Comparison of ENCODE assay signal across 8 mouse cellular contexts in genomic region chr5:124444208-124444607, GRCm38 (mm10). TPM values are rescaled to one million over a fixed set of nuclear protein-coding genes. Genes with fewer than 3 reads are reported as not detected.
DNase-seq lines count a peak whose midpoint lies in the region; ATAC-seq lines count a peak whose summit lies in the region.

No protein-coding gene starts in this region.

- peak overlapping the region; percentile 76 for H3K4me2 ChIP-seq in heart, embryonic 12.5 days
- 0 out of 2 replicates have a peak overlapping the region, but pooled peaks have one; percentile 93 for H3K4me2 ChIP-seq in intestine, embryonic 15.5 days (replicated peaks)
- H3K4me2 ChIP-seq in stomach, embryonic 15.5 days: peak overlapping the region; percentile 64

- H3K27me3 ChIP-seq in heart, embryonic 12.5 days (replicated peaks): no peaks in the 10 kb centered on the region
- no peaks in the 10 kb centered on the region for H3K27me3 ChIP-seq in megakaryocyte, embryonic 14.5 days (replicated peaks)
- no peaks in the 10 kb centered on the region for H3K27me3 ChIP-seq in intestine, embryonic 15.5 days (replicated peaks)
- no peaks in the 10 kb centered on the region for H3K27me3 ChIP-seq in stomach, embryonic 15.5 days (replicated peaks)

- H3K9ac ChIP-seq in heart, embryonic 12.5 days: no peak overlapping the region
- H3K9ac ChIP-seq in intestine, embryonic 15.5 days: no peak overlapping the region
- no peak overlapping the region for H3K9ac ChIP-seq in stomach, embryonic 15.5 days

- ATAC-seq in heart, embryonic 12.5 days (ENCODE audit: insufficient number of reproducible peaks, low FRiP score): no peak
- no peak for ATAC-seq in megakaryocyte, adult 5-6 weeks (ENCODE audit: poor library complexity, severe bottlenecking)
- ATAC-seq in intestine, embryonic 15.5 days: no peak
- no peak for ATAC-seq in stomach, embryonic 15.5 days (ENCODE audit: insufficient read depth, low FRiP score, low read depth)

- peak overlapping the region; percentile 93 for H3K4me3 ChIP-seq in heart, embryonic 12.5 days
- H3K4me3 ChIP-seq in megakaryocyte, embryonic 14.5 days (replicated peaks): peak overlapping the region; percentile 94
- 0 out of 2 replicates have a peak overlapping the region, but pooled peaks have one; percentile 85 for H3K4me3 ChIP-seq in intestine, embryonic 15.5 days (replicated peaks)
- H3K4me3 ChIP-seq in stomach, embryonic 15.5 days (replicated peaks): peak overlapping the region; percentile 83; the same call in 1 of the 2 replicates

- WGBS in heart, embryonic 12.5 days: 69% methylated on average over 3 of the region's 3 CpGs
- 64% methylated on average over 3 of the region's 3 CpGs for whole genome bisulfite sequencing in intestine, embryonic 15.5 days
- 73% methylated on average over 3 of the region's 3 CpGs for WGBS in stomach, embryonic 15.5 days

- H3K9me3 ChIP-seq in heart, embryonic 12.5 days (replicated peaks): no peaks in the 10 kb centered on the region
- H3K9me3 ChIP-seq in megakaryocyte, embryonic 14.5 days: no peaks in the 10 kb centered on the region
- H3K9me3 ChIP-seq in intestine, embryonic 15.5 days: no peaks in the 10 kb centered on the region
- no peaks in the 10 kb centered on the region for H3K9me3 ChIP-seq in stomach, embryonic 15.5 days

- H3K27ac ChIP-seq in heart, embryonic 12.5 days (ENCODE audit: poor library complexity, severe bottlenecking): no peak overlapping the region
- H3K27ac ChIP-seq in intestine, embryonic 15.5 days: peak overlapping the region; percentile 90; the same call in 1 of the 2 replicates
- peak overlapping the region; percentile 77; the same call in 1 of the 2 replicates for H3K27ac ChIP-seq in stomach, embryonic 15.5 days

- no peak for DNase-seq in heart, adult 8-10 months (ENCODE audit: low spot score)
- no peak for DNase-seq in left cerebral cortex, adult 11 months (ENCODE audit: low spot score)
- DNase-seq in layer of hippocampus, adult 9-10 months (ENCODE audit: low spot score): no peak

- peaks cover 20% of the 10 kb centered on the region for H3K36me3 ChIP-seq in heart, embryonic 12.5 days
- H3K36me3 ChIP-seq in megakaryocyte, embryonic 14.5 days (replicated peaks; ENCODE audit: low read length): peaks cover 24% of the 10 kb centered on the region
- H3K36me3 ChIP-seq in intestine, embryonic 15.5 days: peaks cover 15% of the 10 kb centered on the region
- peaks cover 13% of the 10 kb centered on the region for H3K36me3 ChIP-seq in stomach, embryonic 15.5 days

- peaks cover 30% of the 10 kb centered on the region for H3K4me1 ChIP-seq in heart, embryonic 12.5 days (replicated peaks)
- H3K4me1 ChIP-seq in megakaryocyte, embryonic 14.5 days: peaks cover 76% of the 10 kb centered on the region
- peaks cover 28% of the 10 kb centered on the region for H3K4me1 ChIP-seq in intestine, embryonic 15.5 days (replicated peaks)
- peaks cover 30% of the 10 kb centered on the region for H3K4me1 ChIP-seq in stomach, embryonic 15.5 days

RNA-seq across cellular contexts. Expression of gene Kmt5a, which starts 4.5 kb away (rescaled TPM):
- polyA plus RNA-seq in heart, embryonic 12.5 days (2016; fragmentation: Nextera tagmentation; extraction: Ambion mirVana): 81.1 and 85.4 TPM in 2 replicates
- 100 to 1,000 TPM; 197 to 262 (median 216) TPM for total RNA-seq in heart, adult 8-10 months (2022)
- polyA plus RNA-seq in megakaryocyte, embryonic 14.5 days (2012; ENCODE audit: insufficient read depth, low replicate concordance): 134 and 294 TPM in 2 replicates
- total RNA-seq in megakaryocyte, adult 5-6 weeks (2015): 370 and 380 TPM in 2 replicates
- 240 and 272 TPM in 2 replicates for total RNA-seq in megakaryocyte, adult 5-6 weeks (2017)
- polyA plus RNA-seq in intestine, embryonic 15.5 days (2015; fragmentation: Nextera tagmentation; extraction: Ambion mirVana): 93.5 and 105 TPM in 2 replicates
- polyA plus RNA-seq in stomach, embryonic 15.5 days (2015; fragmentation: Nextera tagmentation; extraction: Ambion mirVana): 92.6 and 104 TPM in 2 replicates

RNA-seq across cellular contexts. Expression of gene Sbno1, which starts 18.4 kb away (rescaled TPM):
- 71.8 and 75.3 TPM in 2 replicates for polyA plus RNA-seq in heart, embryonic 12.5 days (2016; fragmentation: Nextera tagmentation; extraction: Ambion mirVana)
- 10 to 100 TPM; 63.2 to 73.4 (median 65.6) TPM for total RNA-seq in heart, adult 8-10 months (2022)
- polyA plus RNA-seq in megakaryocyte, embryonic 14.5 days (2012; ENCODE audit: insufficient read depth, low replicate concordance): 4.3 and 5.8 TPM in 2 replicates
- 65.5 and 82.0 TPM in 2 replicates for total RNA-seq in megakaryocyte, adult 5-6 weeks (2015)
- 147 and 182 TPM in 2 replicates for total RNA-seq in megakaryocyte, adult 5-6 weeks (2017)
- polyA plus RNA-seq in intestine, embryonic 15.5 days (2015; fragmentation: Nextera tagmentation; extraction: Ambion mirVana): 78.6 and 90.3 TPM in 2 replicates
- polyA plus RNA-seq in stomach, embryonic 15.5 days (2015; fragmentation: Nextera tagmentation; extraction: Ambion mirVana): 77.3 and 81.5 TPM in 2 replicates

RNA-seq across cellular contexts. Expression of gene Rilpl2, which starts 34.0 kb away (rescaled TPM):
- polyA plus RNA-seq in heart, embryonic 12.5 days (2016; fragmentation: Nextera tagmentation; extraction: Ambion mirVana): 13.5 and 13.6 TPM in 2 replicates
- 1 to 10 TPM; 7.0 to 7.8 (median 7.4) TPM for total RNA-seq in heart, adult 8-10 months (2022)
- polyA plus RNA-seq in megakaryocyte, embryonic 14.5 days (2012; ENCODE audit: insufficient read depth, low replicate concordance): 26.5 and 65.3 TPM in 2 replicates
- total RNA-seq in megakaryocyte, adult 5-6 weeks (2015): 42.8 and 45.4 TPM in 2 replicates
- 42.5 and 42.9 TPM in 2 replicates for total RNA-seq in megakaryocyte, adult 5-6 weeks (2017)
- polyA plus RNA-seq in intestine, embryonic 15.5 days (2015; fragmentation: Nextera tagmentation; extraction: Ambion mirVana): 44.0 and 46.2 TPM in 2 replicates
- 31.5 and 32.0 TPM in 2 replicates for polyA plus RNA-seq in stomach, embryonic 15.5 days (2015; fragmentation: Nextera tagmentation; extraction: Ambion mirVana)

RNA-seq across cellular contexts. Expression of gene Snrnp35, which starts 38.7 kb away (rescaled TPM):
- 23.9 and 24.0 TPM in 2 replicates for polyA plus RNA-seq in heart, embryonic 12.5 days (2016; fragmentation: Nextera tagmentation; extraction: Ambion mirVana)
- total RNA-seq in heart, adult 8-10 months (2022): 10 to 100 TPM; 12.9 to 19.0 (median 14.6) TPM
- 8.7 and 27.1 TPM in 2 replicates for polyA plus RNA-seq in megakaryocyte, embryonic 14.5 days (2012; ENCODE audit: insufficient read depth, low replicate concordance)
- total RNA-seq in megakaryocyte, adult 5-6 weeks (2015): 3.8 and 5.7 TPM in 2 replicates
- total RNA-seq in megakaryocyte, adult 5-6 weeks (2017): 10.6 and 12.0 TPM in 2 replicates
- 21.4 and 23.6 TPM in 2 replicates for polyA plus RNA-seq in intestine, embryonic 15.5 days (2015; fragmentation: Nextera tagmentation; extraction: Ambion mirVana)
- polyA plus RNA-seq in stomach, embryonic 15.5 days (2015; fragmentation: Nextera tagmentation; extraction: Ambion mirVana): 22.5 and 25.0 TPM in 2 replicates

Comparison
In these comparisons a context has a peak if more than half of its experiments do, and no peak if none do; other contexts are left out.
1. RNA of gene Sbno1, which starts 18.4 kb away (polyA plus RNA-seq): 78.6 to 90.3 TPM in intestine, embryonic 15.5 days, 77.3 to 81.5 TPM in stomach, embryonic 15.5 days and 71.8 to 75.3 TPM in heart, embryonic 12.5 days; 4.3 to 5.8 TPM in megakaryocyte, embryonic 14.5 days; every median in the first group is over 10 times any median in the second.
2. Peak in every context shown above with its lines, with median percentiles within 50 percentile points of each other: H3K4me2 ChIP-seq and H3K4me3 ChIP-seq.